Mouse (Mus musculus): ENCODE results near the gene Gm13694.

The Gm13694 gene

DNA sequence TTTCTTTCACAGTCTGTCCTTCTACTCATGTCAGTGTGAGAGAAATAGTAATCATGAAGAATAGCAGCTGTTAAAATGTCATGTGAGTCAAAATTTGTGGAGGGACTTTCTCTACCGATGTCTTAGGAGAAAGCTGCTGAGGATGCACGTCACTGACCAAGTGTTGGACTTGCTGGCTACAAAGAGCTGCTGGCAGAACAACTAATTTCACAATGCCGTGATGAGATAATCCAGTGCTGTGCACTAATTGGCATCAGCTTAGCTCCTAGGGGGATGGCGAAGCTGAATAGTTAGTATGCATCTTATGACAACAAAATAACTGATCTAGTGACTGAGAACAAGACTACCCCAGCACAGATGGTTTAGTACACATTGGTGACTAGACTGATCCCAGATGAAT is 46.5 kb downstream of the Gm13694 start:
- DNase-seq (ENCODE audit: low read depth, low spot score): no peak

Data from telencephalon, adult 2 months (tissue).